Mouse (Mus musculus): ENCODE results near the gene Fbxo40. TPM values are rescaled to one million over a fixed set of nuclear protein-coding genes. Genes with fewer than 3 reads are reported as not detected.

The Fbxo40 gene
- polyA plus RNA-seq, 1 experiment from 2014 or later = not detected

DNA sequence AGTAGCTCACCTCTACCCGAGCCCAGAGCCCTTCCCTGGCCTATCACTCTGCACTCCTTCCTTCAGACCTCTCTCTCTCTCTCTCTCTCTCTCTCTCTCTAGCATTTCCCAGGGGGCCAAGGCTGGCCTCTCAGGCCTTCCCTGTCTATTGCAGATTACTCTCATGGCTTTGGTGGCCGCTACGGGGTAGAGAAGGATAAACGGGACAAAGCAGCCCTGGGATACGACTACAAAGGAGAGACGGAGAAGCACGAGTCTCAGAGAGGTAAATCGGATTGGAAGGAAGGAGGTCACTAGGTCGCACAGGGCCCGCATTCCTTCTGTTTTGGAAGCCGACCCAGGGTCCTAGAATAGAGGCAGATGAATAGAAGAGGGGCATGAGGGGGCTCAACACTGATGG, 35.2 kb downstream of the Fbxo40 start:
- H3K9me3 ChIP-seq (ENCODE audit: control insufficient read depth, low read length) = no peaks in the 10 kb centered on the region
- no peaks in the 10 kb centered on the region for H3K36me3 ChIP-seq (ENCODE audit: control insufficient read depth, insufficient read depth, low read length)
- H3K4me3 ChIP-seq (ENCODE audit: low read depth, low read length) = no peak overlapping the region
- no peaks in the 10 kb centered on the region; the same call in 1 of the 2 replicates for H3K4me1 ChIP-seq (ENCODE audit: control insufficient read depth, insufficient read depth, low read length)
- no peak overlapping the region for H3K4me2 ChIP-seq
- no peak overlapping the region for H3K9ac ChIP-seq (ENCODE audit: low read length)
- H3K27ac ChIP-seq (ENCODE audit: low read depth, low read length) = no peak overlapping the region
- 17% methylated on average over 11 of the region's 11 CpGs for WGBS
- DNase-seq (ENCODE audit: low spot score, missing footprints) (no peak), ATAC-seq (ENCODE audit: low FRiP score) (no peak)
- no peaks in the 10 kb centered on the region for H3K27me3 ChIP-seq (ENCODE audit: control insufficient read depth, insufficient read depth, low read length)

DNA sequence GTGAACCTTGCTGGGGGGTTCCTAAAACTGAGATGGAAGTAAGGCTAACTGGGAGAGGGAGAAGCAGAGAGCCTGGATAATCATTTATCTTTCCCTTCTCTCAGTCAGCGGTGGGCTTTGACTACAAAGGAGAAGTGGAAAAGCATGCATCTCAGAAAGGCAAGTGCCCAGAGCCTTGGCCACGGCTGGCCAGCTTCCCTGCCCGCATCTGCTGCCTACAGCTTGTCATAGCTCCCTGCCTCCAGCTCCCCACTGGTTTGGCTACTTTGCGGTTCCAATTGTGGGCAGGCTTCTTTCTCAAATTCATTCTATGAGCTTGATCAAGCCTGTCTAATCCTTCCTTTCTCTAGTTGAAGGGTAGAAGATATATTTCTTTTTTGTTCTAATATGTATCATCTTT, 39.2 kb downstream of the Fbxo40 start:
- DNase-seq (ENCODE audit: low spot score, missing footprints) (no peak), ATAC-seq (ENCODE audit: low FRiP score) (no peak)
- Histone ChIP-seq H3K4me2 (no peak overlapping the region), H3K4me3 (ENCODE audit: low read depth, low read length) (no peak overlapping the region), H3K27ac (ENCODE audit: low read depth, low read length) (no peak overlapping the region), H3K9ac (ENCODE audit: low read length) (no peak overlapping the region), H3K27me3 (ENCODE audit: control insufficient read depth, insufficient read depth, low read length) (no peaks in the 10 kb centered on the region), H3K9me3 (ENCODE audit: control insufficient read depth, low read length) (no peaks in the 10 kb centered on the region), H3K4me1 (ENCODE audit: control insufficient read depth, insufficient read depth, low read length) (no peaks in the 10 kb centered on the region; the same call in 1 of the 2 replicates), H3K36me3 (ENCODE audit: control insufficient read depth, insufficient read depth, low read length) (no peaks in the 10 kb centered on the region)
- 12% methylated on average over 4 of the region's 4 CpGs for WGBS

DNA sequence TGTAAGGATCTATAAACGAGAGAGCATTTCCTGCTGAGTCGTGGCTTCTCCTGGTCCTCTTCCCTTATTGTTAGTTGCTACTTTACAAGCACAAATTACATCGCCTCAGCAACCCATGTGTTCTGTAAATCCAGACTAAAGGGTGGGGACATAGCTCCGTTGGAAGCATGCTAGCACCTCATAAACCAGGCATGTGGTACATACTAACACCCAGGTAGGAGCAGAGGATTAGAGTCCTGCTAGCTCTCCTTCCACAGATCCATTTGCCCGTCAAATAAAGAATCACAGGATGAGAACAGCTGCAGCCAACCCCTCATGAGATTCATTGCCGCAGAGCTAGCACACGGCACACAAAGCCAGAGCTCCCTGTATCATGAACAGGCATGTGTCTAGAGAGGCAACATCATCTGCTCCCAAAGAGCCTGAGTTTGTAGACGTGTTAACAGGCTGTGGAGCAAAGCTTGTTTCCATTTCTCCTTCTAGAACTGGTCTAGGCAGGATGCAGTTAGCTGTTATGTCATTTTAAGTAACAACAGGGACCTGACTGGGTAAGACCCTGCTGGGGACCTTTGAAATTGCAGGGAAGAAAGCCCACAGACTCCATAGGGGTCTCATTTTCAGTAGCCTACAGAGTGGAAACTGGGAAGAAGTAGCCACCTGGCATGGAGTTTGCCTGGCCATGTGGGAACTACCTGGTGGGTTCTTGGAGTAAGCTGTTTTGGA, 40.5 kb downstream of the Fbxo40 start:
- no peaks in the 10 kb centered on the region for H3K36me3 ChIP-seq (ENCODE audit: control insufficient read depth, insufficient read depth, low read length)
- ATAC-seq (ENCODE audit: low FRiP score) = no peak
- no peaks in the 10 kb centered on the region for H3K9me3 ChIP-seq (ENCODE audit: control insufficient read depth, low read length)
- 76% methylated on average over 8 of the region's 8 CpGs for WGBS
- H3K4me2 ChIP-seq = no peak overlapping the region
- no peak overlapping the region for H3K9ac ChIP-seq (ENCODE audit: low read length)
- H3K27me3 ChIP-seq (ENCODE audit: control insufficient read depth, insufficient read depth, low read length) = no peaks in the 10 kb centered on the region
- H3K27ac ChIP-seq (ENCODE audit: low read depth, low read length) = no peak overlapping the region
- no peak overlapping the region for H3K4me3 ChIP-seq (ENCODE audit: low read depth, low read length)
- no peak for DNase-seq (ENCODE audit: low spot score, missing footprints)
- peaks cover 4% of the 10 kb centered on the region; the same call in 1 of the 2 replicates for H3K4me1 ChIP-seq (ENCODE audit: control insufficient read depth, insufficient read depth, low read length)

DNA sequence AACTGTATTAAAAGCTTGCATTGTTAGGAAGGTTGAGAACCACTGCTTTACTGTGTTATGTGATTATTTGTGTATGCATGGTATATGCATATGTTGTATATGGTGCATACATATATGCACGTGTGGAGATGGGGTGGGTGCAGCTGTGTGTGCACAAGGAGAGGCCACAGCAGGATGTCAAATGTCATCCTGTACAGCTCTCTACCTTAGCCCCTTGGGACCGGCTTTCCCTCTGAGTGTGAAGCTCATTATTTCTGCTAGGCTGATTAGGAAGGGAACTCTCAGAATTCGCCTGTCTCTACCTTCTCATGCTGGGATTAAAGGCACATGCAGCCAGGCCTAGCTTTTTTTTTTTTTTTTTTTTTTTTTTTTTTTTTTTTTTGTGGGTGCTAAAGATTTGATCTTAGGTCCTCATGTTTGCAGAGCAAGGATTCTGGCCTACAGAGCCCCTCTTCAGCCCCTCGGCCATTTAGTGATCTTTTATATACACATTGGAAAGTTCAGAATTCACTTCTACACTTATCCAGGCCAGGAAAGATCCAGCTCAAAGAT, 42.5 kb downstream of the Fbxo40 start:
- 57% methylated on average over 4 of the region's 4 CpGs for WGBS
- no peak overlapping the region for H3K27ac ChIP-seq (ENCODE audit: low read depth, low read length)
- H3K9me3 ChIP-seq (ENCODE audit: control insufficient read depth, low read length) = no peaks in the 10 kb centered on the region
- H3K36me3 ChIP-seq (ENCODE audit: control insufficient read depth, insufficient read depth, low read length) = no peaks in the 10 kb centered on the region
- peaks cover 5% of the 10 kb centered on the region; the same call in 1 of the 2 replicates for H3K4me1 ChIP-seq (ENCODE audit: control insufficient read depth, insufficient read depth, low read length)
- no peak overlapping the region for H3K4me2 ChIP-seq
- no peak overlapping the region for H3K9ac ChIP-seq (ENCODE audit: low read length)
- no peaks in the 10 kb centered on the region for H3K27me3 ChIP-seq (ENCODE audit: control insufficient read depth, insufficient read depth, low read length)
- H3K4me3 ChIP-seq (ENCODE audit: low read depth, low read length) = no peak overlapping the region
- no peak for DNase-seq (ENCODE audit: low spot score, missing footprints)
- no peak for ATAC-seq (ENCODE audit: low FRiP score)

DNA sequence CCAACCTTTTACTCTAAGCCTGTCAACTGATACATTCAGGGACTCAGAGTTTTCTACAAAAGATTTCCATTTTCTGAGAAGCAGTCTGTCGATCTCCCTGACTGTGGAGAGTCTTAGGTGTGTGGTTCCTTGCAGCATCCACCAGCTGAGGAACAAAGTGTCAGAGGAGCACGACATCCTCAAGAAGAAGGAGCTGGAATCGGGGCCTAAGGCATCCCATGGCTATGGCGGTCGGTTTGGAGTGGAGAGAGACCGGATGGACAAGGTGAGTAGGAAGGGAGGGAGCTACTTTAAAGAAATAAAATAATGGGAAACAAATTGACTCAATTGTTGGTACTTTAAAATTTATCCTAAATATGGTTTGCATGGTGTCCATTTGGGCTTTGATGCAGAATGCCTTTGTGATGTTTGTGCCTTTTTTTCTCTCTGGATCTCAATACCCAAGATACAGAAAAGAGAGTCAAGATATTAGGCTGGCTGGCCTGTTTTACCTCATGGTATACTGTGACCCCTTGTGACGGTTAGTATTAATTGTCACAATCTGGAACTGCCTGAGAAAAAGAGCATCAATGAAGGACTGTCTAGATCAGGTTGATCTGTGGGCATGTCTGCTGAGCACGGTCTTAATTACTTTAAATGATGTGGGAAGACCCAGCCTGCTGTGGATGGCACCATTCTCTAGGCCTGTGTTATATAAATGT, 43.7 kb downstream of the Fbxo40 start:
- no peak overlapping the region for H3K4me2 ChIP-seq
- no peaks in the 10 kb centered on the region for H3K27me3 ChIP-seq (ENCODE audit: control insufficient read depth, insufficient read depth, low read length)
- H3K9me3 ChIP-seq (ENCODE audit: control insufficient read depth, low read length) = no peaks in the 10 kb centered on the region
- 86% methylated on average over 8 of the region's 8 CpGs for WGBS
- H3K4me3 ChIP-seq (ENCODE audit: low read depth, low read length) = no peak overlapping the region
- H3K9ac ChIP-seq (ENCODE audit: low read length) = no peak overlapping the region
- ATAC-seq (ENCODE audit: low FRiP score) (no peak), DNase-seq (ENCODE audit: low spot score, missing footprints) (no peak)
- H3K36me3 ChIP-seq (ENCODE audit: control insufficient read depth, insufficient read depth, low read length) = no peaks in the 10 kb centered on the region
- peaks cover 5% of the 10 kb centered on the region; the same call in 1 of the 2 replicates for H3K4me1 ChIP-seq (ENCODE audit: control insufficient read depth, insufficient read depth, low read length)
- no peak overlapping the region for H3K27ac ChIP-seq (ENCODE audit: low read depth, low read length)

DNA sequence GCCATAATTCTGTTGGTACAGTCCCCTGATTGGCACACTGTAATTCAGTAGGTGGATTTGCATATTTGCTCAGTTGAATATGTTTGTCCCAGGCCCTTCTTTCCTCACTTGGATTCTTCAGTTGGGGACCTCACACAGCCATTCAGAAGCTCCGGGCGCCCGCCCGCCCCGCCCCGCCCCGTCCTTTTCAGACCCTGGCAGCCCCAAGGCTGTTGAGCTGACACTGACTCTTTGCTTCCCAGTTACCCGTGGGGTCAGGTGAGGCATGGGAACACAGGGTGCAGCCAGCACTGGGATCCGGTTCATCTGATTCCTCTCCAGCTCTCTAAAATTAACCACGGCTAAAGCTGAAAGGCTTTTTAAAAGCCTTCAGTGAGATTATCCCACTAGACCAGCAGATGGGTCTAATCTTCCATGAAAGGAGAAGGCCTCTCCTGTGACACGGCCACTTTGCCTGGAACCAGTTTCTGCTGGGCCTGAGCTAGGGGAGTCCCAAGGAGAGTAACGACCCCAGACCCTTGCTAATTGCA, 45.3 kb downstream of the Fbxo40 start:
- H3K9ac ChIP-seq (ENCODE audit: low read length) = no peak overlapping the region
- DNase-seq (ENCODE audit: low spot score, missing footprints) = no peak

DNA sequence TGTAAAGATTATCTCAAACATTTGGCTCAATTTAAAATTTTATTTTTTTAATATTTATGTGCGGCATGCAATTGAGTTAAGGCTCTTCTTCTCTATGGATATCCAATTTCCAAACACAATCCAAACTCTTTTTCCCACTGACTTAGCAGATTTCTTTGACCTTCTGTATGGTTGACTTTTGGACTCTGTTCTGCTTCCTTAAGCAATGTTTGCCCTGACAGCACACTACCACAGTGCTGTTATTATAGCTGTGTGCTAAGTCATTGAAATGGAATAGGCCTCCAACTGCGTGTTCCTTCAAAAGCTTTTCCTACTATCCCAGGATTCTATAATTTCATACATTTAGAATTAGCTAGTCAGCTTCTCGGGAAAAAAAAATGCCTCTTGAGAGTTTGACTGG, 46.7 kb downstream of the Fbxo40 start:
- no peak overlapping the region for H3K9ac ChIP-seq (ENCODE audit: low read length)
- H3K4me1 ChIP-seq (ENCODE audit: control insufficient read depth, insufficient read depth, low read length) = peaks cover 5% of the 10 kb centered on the region; the same call in 1 of the 2 replicates
- H3K9me3 ChIP-seq (ENCODE audit: control insufficient read depth, low read length) = no peaks in the 10 kb centered on the region
- DNase-seq (ENCODE audit: low spot score, missing footprints) (no peak), ATAC-seq (ENCODE audit: low FRiP score) (no peak)
- WGBS = 87% methylated on average over 3 of the region's 3 CpGs
- no peaks in the 10 kb centered on the region for H3K27me3 ChIP-seq (ENCODE audit: control insufficient read depth, insufficient read depth, low read length)
- H3K4me2 ChIP-seq = no peak overlapping the region
- no peak overlapping the region for H3K27ac ChIP-seq (ENCODE audit: low read depth, low read length)
- H3K4me3 ChIP-seq (ENCODE audit: low read depth, low read length) = no peak overlapping the region
- no peaks in the 10 kb centered on the region for H3K36me3 ChIP-seq (ENCODE audit: control insufficient read depth, insufficient read depth, low read length)

More for the DNA sequence above, 45.3 kb downstream of the Fbxo40 start:
- Histone ChIP-seq H3K27me3 (ENCODE audit: control insufficient read depth, insufficient read depth, low read length) (no peaks in the 10 kb centered on the region), H3K27ac (ENCODE audit: low read depth, low read length) (peak overlapping the region; percentile 35), H3K4me1 (ENCODE audit: control insufficient read depth, insufficient read depth, low read length) (peaks cover 5% of the 10 kb centered on the region; the same call in 1 of the 2 replicates), H3K36me3 (ENCODE audit: control insufficient read depth, insufficient read depth, low read length) (no peaks in the 10 kb centered on the region), H3K4me2 (peak overlapping the region; percentile 23; the same call in 1 of the 2 replicates), H3K4me3 (ENCODE audit: low read depth, low read length) (no peak overlapping the region), H3K9me3 (ENCODE audit: control insufficient read depth, low read length) (no peaks in the 10 kb centered on the region)
- ATAC-seq (ENCODE audit: low FRiP score) = peak; percentile 82
- 11% methylated on average over 12 of the region's 12 CpGs for WGBS

DNA sequence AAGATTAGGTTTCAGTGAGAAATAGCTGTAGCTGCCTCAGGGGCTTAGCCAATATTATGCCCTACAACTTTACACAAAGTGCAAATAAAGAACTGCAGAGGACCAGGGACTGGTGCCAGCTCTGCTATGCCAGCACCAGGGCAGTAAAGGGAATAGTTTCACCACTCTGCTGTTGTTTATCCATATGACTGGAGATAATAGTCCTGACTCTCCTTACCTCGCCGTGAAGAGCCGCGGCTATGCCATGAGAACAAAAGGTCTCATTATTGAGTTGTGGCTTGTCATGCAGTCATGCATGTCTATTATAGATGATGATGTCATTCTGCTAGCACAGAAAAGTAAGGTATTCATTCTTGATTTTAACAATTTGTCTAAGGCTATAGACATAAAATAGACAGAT, 48.4 kb downstream of the Fbxo40 start:
- Histone ChIP-seq H3K36me3 (ENCODE audit: control insufficient read depth, insufficient read depth, low read length) (no peaks in the 10 kb centered on the region), H3K4me2 (no peak overlapping the region), H3K27me3 (ENCODE audit: control insufficient read depth, insufficient read depth, low read length) (no peaks in the 10 kb centered on the region), H3K9ac (ENCODE audit: low read length) (no peak overlapping the region), H3K9me3 (ENCODE audit: control insufficient read depth, low read length) (no peaks in the 10 kb centered on the region), H3K4me3 (ENCODE audit: low read depth, low read length) (no peak overlapping the region), H3K27ac (ENCODE audit: low read depth, low read length) (no peak overlapping the region), H3K4me1 (ENCODE audit: control insufficient read depth, insufficient read depth, low read length) (peaks cover 5% of the 10 kb centered on the region; the same call in 1 of the 2 replicates)
- DNase-seq (ENCODE audit: low spot score, missing footprints) (no peak), ATAC-seq (ENCODE audit: low FRiP score) (no peak)
- WGBS = 64% methylated on average over 4 of the region's 4 CpGs
